Mouse (Mus musculus) CD4-positive, CD25-positive, alpha-beta regulatory T cell, adult 4 months (primary cell): ENCODE measurements around the gene Cd79a. TPM values are rescaled to one million over a fixed set of nuclear protein-coding genes. Genes with fewer than 3 reads are reported as not detected.
A peak's percentile ranks its signal among the peaks of the same experiment; 100 is the strongest.

ENCODE experiments used
- ATAC-seq: one replicate; pipeline ENCODE4 v1.8.0; 2017
- polyA plus RNA-seq, 2 experiments: library from polyadenylated mRNA; unstranded; fragments of 100-300 nt; shearing (Covaris generic); gene quantifications; one replicate each; pipeline ENCODE4 v1.2.1; 2017

Gene Cd79a
- polyA plus RNA-seq, 2 experiments from 2014 or later: 2.2 to 28.9 TPM

DNA sequence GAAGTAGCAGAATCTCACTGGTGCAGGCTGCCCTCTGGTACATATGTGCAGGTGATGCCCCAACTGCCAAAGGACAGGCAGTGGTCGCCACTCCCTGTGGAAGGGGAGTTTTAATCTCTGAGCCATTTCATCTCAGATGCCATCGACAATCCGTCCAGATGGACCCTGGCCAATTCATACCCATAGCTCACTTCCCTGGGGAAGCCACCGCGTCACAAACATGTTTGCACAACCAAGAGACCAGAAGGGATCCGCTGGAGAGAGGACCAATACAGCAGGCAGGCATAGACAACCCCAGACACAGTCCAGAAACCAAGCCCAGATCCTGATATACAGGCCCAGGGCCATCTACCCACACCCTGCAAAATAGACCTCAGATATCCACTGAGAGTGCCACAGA is 33.3 kb downstream of the Cd79a start:
- ATAC-seq: no peak

DNA sequence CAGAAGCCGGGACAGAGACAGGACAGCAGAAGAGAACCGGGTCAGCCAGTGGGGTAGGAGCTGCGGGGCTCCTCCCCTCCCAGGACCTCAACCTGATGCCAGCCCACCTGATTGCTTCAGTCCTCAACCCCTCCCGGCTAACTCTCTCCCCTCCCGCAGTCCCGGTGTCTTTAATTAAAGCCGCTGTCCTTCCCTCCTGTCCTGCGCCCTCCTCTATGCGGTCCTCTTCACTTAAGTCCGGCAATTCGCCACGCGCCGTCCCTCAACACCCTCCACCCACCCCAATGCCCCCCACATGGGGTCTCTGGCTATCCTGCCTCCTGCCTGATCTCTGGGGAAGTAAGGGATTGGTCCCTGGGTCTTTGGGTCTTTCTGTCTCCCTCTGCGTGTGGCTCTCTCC is 34.5 kb downstream of the Cd79a start:
- no peak for ATAC-seq

DNA sequence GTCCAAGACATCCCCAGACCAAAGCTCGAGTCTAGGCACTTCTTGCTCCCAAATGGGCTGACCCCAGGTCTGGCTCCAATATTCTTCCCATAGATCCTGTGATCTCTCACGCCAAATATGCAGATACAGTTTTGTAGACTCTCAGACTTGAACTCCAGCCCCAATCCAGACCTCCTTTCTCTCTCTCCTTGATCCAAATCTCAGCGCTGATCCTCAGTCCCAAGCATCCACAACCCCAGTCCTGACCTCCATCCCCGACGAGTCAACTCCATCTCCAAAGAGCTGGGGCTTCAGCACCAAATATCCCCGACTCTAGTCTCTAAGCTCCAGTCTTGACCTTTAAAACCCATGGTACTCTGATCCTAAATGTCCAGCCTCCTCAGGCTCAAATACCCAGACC is 46.5 kb downstream of the Cd79a start:
- ATAC-seq: no peak

DNA sequence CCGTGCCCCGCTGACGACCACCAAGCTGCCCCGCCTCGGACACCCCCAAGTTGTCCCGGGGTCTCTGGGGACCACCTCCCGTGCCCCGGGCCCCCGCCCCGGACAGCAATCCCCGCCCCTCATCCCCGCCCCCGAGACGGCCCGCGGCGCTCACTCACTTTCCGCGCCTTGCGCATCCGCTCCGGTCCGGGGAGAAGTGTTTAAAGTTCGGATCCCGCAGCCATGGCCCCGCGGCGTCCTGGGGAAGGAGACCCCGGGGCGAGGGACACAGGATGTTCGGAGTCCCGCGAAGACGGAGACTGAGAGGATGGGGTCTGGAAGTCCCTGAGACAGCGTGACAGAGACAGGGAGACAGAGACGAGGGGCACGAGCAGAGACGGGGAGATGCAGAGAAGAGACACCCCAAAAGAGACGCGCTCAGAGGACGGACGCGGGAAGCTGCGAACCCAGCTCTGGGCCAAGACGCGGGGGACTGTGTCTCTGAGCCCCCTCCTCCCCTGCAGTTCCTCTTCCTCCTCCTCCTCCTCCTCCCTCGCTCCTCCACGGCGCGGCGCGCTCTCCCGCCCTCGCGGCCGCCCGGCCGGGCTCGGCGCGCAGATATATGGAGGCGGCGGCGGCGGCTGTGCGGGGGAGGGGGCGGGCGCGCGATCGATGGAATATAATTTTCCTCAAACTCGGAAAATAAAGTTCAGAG is 47.2 kb downstream of the Cd79a start, which contains the start of gene Gm4881:
TSS of gene Gm4881 (minus strand) at position 238 of the 694 bp plus-strand sequence.
- ATAC-seq: peak; percentile 68

DNA sequence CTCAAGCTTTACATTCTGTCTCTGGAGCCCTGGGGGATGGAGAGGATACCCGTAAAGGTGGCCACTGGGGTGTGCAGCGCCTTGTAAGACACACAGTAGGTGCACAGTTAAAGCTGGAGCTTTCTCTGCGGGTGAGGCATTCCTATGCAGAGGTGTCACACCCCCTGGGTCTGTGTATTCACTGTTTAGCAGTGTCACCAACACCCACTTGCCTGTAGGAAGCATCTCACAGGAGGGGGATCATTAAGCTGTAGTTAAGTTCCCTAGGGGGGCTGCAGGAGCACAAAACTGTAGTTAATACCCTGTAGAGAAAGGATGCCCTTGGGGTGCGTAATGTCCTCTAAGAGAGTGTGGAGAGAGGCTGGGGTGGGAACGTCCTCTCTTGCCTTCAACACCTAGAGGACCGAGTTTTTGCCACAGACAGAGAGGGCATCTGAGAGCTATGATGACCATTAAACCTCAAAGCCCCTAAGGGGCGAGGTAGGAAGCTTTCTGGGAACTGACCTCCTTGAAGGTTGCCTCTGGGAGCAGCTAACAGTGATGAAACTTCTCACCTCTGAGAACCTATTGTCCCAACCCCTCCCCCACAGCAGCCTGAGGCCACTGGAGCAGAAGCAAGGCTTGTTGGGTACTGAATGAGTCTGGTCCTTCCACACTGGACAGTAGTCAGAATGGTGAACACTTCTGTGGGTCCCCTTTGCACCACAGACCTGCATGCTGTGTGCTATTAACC is 50.3 kb downstream of the Cd79a start:
- no peak for ATAC-seq

DNA sequence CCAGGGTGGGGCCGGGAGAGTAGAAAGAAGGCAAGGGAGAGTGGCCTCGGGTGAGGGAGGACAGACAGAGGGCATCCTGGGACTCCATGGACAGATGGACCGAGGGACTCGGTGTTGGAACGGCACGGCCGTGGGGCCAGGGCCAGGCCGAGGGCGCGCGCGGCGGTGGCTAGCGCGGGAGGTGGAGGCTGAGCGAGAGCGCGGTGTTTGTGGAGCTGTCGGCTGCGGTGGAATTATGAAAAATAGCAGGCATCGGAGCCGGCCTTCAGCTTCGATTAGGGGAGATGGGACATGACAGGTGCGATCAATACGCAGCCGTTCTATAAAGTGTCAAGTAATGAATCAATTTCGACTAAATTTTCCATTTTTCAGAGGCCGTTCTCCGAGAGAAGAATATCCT is 51.6 kb downstream of the Cd79a start:
- ATAC-seq: no peak

DNA sequence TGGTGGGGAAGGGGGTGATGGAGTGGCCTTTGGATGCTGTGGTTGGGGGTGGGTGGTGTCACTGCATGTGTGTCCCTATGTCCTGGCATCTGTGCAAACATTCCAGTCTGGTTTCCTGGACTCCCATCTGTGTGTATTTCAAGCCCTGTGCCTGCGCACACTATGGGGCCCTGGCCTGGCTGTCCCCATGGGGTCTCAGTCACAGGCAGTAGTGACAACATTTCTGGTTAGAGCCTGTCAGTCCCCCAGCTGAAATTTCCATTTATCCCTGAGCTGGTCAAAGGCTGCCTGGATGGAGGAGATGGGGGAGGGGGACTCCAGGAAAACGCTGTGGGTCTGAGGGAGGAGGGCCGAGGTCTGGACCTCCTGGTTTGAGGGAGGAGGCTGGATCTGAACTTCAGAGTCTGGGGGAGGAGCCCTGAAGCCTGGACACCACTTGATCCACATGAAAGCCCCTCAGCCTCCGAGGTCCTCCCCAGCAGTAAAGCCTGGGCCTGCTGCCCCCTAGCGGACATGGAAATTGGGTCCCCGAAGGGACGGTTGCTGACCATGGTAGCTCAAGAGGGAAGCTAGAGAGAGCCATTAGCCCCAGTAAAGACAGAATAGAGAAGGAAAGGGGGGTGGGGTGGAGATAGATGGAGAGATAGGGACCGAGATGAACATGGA is 52.9 kb downstream of the Cd79a start:
- peak; percentile 59 for ATAC-seq

Other genes with a start within 250 kb of the Cd79a start
- not detected for gene Tex101, start 220.7 kb upstream of the Cd79a start, polyA plus RNA-seq
- gene BC049730, start 188.1 kb upstream of the Cd79a start, polyA plus RNA-seq: not detected
- gene Gm4763, start 170.5 kb upstream of the Cd79a start, polyA plus RNA-seq: not detected
- gene Cd177, start 137.1 kb upstream of the Cd79a start, polyA plus RNA-seq: not detected
- not detected for gene Ceacam10, start 120.2 kb upstream of the Cd79a start, polyA plus RNA-seq
- 10 to 100 TPM; 22.4 to 44.8 TPM for gene Gm9844, start 35.2 kb upstream of the Cd79a start, polyA plus RNA-seq
- gene Lypd4, start 27.4 kb upstream of the Cd79a start, polyA plus RNA-seq: not detected
- not detected for gene Dmrtc2, start 27.3 kb upstream of the Cd79a start, polyA plus RNA-seq
- over 10,000 TPM; 12,099 to 13,283 TPM for gene Rps19, start 13.0 kb upstream of the Cd79a start, polyA plus RNA-seq
- 100 to 1,000 TPM; 166 to 183 TPM for gene Arhgef1, start 5.5 kb downstream of the Cd79a start, polyA plus RNA-seq
- gene Gm4881, start 47.1 kb downstream of the Cd79a start, polyA plus RNA-seq: not detected
- gene Rabac1, start 75.4 kb downstream of the Cd79a start, polyA plus RNA-seq: 100 to 1,000 TPM; 187 to 237 TPM
- gene Atp1a3, start 108.6 kb downstream of the Cd79a start, polyA plus RNA-seq: 1 to 10 TPM; 2.3 TPM
- 1 to 10 TPM; 4.1 to 4.5 TPM for gene Grik5, start 175.0 kb downstream of the Cd79a start, polyA plus RNA-seq
- gene Zfp574, start 175.2 kb downstream of the Cd79a start, polyA plus RNA-seq: 10 to 100 TPM; 11.3 to 15.1 TPM